Mouse (Mus musculus) kidney, embryonic 14.5 days (tissue): ENCODE results near the gene Atxn1. TPM values are rescaled to one million over a fixed set of nuclear protein-coding genes. Genes with fewer than 3 reads are reported as not detected.

Experiments used
- ATAC-seq: fragments of 200-750 bp; cut with Nextera tagmentation; 2 replicates; pipeline ENCODE4 v1.8.0; 2017; ENCODE audit warnings: moderate number of reproducible peaks, mild to moderate bottlenecking, moderate TSS enrichment, moderate library complexity; ENCODE audit not compliant: low FRiP score, low TSS enrichment
- H3K27ac ChIP-seq: fragments of 300-500 bp; sonication (generic); 2 replicates; pipeline ENCODE4 v1.5.1; 2014; ENCODE audit warnings: low read depth, mild to moderate bottlenecking, low read length, moderate library complexity, mixed read lengths
- H3K27me3 ChIP-seq: fragments of 300-500 bp; sonication (generic); 2 replicates; pipeline ENCODE4 v1.6.1; 2014; ENCODE audit warnings: mild to moderate bottlenecking, low read length; ENCODE audit not compliant: control insufficient read depth, insufficient read depth
- H3K36me3 ChIP-seq: fragments of 300-500 bp; sonication (generic); 2 replicates; pipeline ENCODE4 v1.6.1; 2014; ENCODE audit warnings: low read length, mixed read lengths; ENCODE audit not compliant: control insufficient read depth, insufficient read depth
- H3K4me1 ChIP-seq: fragments of 300-500 bp; sonication (generic); 2 replicates; pipeline ENCODE4 v1.6.1; 2014; ENCODE audit warnings: low read length, mixed read lengths; ENCODE audit not compliant: control insufficient read depth, insufficient read depth
- H3K4me2 ChIP-seq: fragments of 300-500 bp; sonication (generic); replicated peaks from 2 replicates; pipeline ENCODE4 v1.6.1; 2014; ENCODE audit warnings: low read depth, mild to moderate bottlenecking, low read length
- H3K4me3 ChIP-seq: fragments of 300-500 bp; sonication (generic); 2 replicates; pipeline ENCODE4 v1.5.1; 2014; ENCODE audit warnings: mild to moderate bottlenecking, low read length
- H3K9ac ChIP-seq: fragments of 300-500 bp; sonication (generic); 2 replicates; pipeline ENCODE4 v1.6.1; 2014; ENCODE audit warnings: low read depth, mild to moderate bottlenecking, low read length, moderate library complexity
- H3K9me3 ChIP-seq: fragments of 300-500 bp; sonication (generic); 2 replicates; pipeline ENCODE4 v1.6.1; 2016; ENCODE audit warnings: low read length; ENCODE audit not compliant: control insufficient read depth
- WGBS: fragments of 180-500 bp; shearing (Covaris S2); extraction: QIAGEN DNeasy Blood & Tissue Kit; methylation state at CpG from one replicate; pipeline ENCODE4 v1.1.7; 2014; 5-methylcytosine and 5-hydroxymethylcytosine counted together
- polyA plus RNA-seq: library from polyadenylated mRNA; unstranded; fragments of >200 nt; fragmentation: Nextera tagmentation; extraction: Ambion mirVana; gene quantifications from 2 replicates; pipeline ENCODE4 v1.2.1, GENCODE M21; 2014

Gene Atxn1
- polyA plus RNA-seq, 1 experiment from 2014 or later = 4.0 TPM

DNA sequence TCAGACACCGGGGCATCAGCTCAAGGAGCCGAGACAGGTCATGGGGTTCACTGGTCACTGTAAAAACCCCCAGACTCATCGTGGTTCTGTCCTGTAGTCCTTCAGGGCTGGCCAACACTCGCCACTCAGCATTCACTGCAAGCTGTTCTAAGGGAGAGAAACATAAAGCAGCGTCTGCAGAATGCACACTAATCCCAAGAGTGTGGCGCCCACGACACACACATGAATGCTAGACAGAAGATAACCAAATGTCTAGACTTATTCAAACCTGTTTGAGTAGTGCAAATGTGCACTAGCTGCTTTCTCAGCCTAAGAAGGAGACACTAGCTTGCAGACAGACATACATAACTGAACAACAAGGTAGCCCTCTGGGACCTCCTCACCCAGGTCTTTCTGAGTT is 321.9 kb downstream of the Atxn1 start:
- Histone ChIP-seq H3K9ac (no peak overlapping the region), H3K36me3 (no peaks in the 10 kb centered on the region), H3K9me3 (no peaks in the 10 kb centered on the region; the same call in 1 of the 2 replicates), H3K4me1 (no peaks in the 10 kb centered on the region), H3K4me3 (no peak overlapping the region), H3K27ac (no peak overlapping the region), H3K27me3 (no peaks in the 10 kb centered on the region), H3K4me2 (no peak overlapping the region)
- no peak for ATAC-seq
- WGBS = 75% methylated on average over 7 of the region's 7 CpGs

- H3K27ac ChIP-seq = no peak overlapping the region
- H3K4me1 ChIP-seq = no peaks in the 10 kb centered on the region
- no peaks in the 10 kb centered on the region for H3K36me3 ChIP-seq
- no peak overlapping the region for H3K9ac ChIP-seq
- H3K4me2 ChIP-seq = no peak overlapping the region
- H3K27me3 ChIP-seq = no peaks in the 10 kb centered on the region
- 55% methylated on average over 5 of the region's 5 CpGs for WGBS
- no peak for ATAC-seq
- no peak overlapping the region for H3K4me3 ChIP-seq
- H3K9me3 ChIP-seq = no peaks in the 10 kb centered on the region
Measured at GRCm38 (mm10) chr13:45640431-45640830, 324.4 kb downstream of the Atxn1 start.

DNA sequence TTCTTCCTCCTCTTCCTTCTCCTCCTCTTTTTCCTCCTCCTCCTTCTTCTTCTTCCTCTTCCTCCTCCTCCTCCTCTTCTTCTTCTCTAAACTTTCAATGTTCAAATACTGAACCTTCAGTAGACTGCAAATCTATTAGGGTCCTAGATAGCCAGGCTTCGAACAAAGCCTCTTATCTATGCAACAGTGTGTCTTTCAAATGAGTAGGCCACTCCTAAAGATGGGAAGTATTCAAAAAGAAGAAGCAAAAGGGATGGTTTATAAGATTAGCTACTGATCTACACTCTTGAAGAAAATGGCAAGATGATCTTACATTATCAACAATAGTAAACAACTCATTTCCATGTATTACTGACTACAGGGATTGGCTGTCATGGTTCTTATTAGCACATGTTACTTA is 326.5 kb downstream of the Atxn1 start:
- H3K36me3 ChIP-seq = no peaks in the 10 kb centered on the region
- H3K27me3 ChIP-seq = no peaks in the 10 kb centered on the region
- no peak overlapping the region for H3K4me2 ChIP-seq
- no peak for ATAC-seq
- H3K9ac ChIP-seq = no peak overlapping the region
- H3K4me3 ChIP-seq = no peak overlapping the region
- no peaks in the 10 kb centered on the region for H3K9me3 ChIP-seq
- H3K4me1 ChIP-seq = no peaks in the 10 kb centered on the region
- WGBS = 95% methylated on average over 1 of the region's 1 CpGs
- H3K27ac ChIP-seq = no peak overlapping the region

GRCm38 (mm10) chr13:45637324-45637723 is 327.5 kb downstream of the Atxn1 start:
- Histone ChIP-seq H3K9ac (no peak overlapping the region), H3K27ac (no peak overlapping the region), H3K9me3 (no peaks in the 10 kb centered on the region), H3K4me1 (no peaks in the 10 kb centered on the region), H3K4me2 (no peak overlapping the region), H3K4me3 (no peak overlapping the region), H3K27me3 (no peaks in the 10 kb centered on the region), H3K36me3 (no peaks in the 10 kb centered on the region)
- no peak for ATAC-seq
- WGBS = 52% methylated on average over 8 of the region's 8 CpGs

DNA sequence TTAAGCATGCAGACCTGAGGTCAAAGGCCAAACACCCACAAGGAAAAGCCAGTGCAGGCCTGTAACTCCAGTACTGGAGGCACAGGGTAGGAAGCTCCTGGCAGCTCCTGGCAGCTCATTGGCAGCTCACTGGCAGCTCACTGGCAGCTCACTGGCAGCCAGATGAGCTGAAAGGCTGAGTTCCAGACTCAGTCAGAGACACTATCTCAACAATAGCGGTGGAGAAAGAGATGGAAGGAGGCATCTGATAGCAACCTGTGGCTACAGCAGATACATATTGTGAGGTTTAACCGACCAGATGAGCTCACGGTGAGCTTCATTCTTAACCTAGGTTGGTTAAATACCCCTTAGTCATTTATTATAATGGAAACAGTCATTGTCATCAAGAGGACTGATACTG is 328.4 kb downstream of the Atxn1 start:
- no peak overlapping the region for H3K4me3 ChIP-seq
- 88% methylated on average over 3 of the region's 3 CpGs for WGBS
- ATAC-seq = no peak

GRCm38 (mm10) chr13:45633918-45634317 is 330.9 kb downstream of the Atxn1 start:
- Histone ChIP-seq H3K27ac (no peak overlapping the region), H3K27me3 (no peaks in the 10 kb centered on the region), H3K36me3 (no peaks in the 10 kb centered on the region), H3K4me2 (no peak overlapping the region), H3K4me1 (no peaks in the 10 kb centered on the region), H3K9ac (no peak overlapping the region), H3K4me3 (no peak overlapping the region), H3K9me3 (no peaks in the 10 kb centered on the region)
- ATAC-seq = no peak

More for the DNA sequence above, 328.4 kb downstream of the Atxn1 start:
- no peak overlapping the region for H3K4me2 ChIP-seq
- H3K27ac ChIP-seq = no peak overlapping the region
- H3K4me1 ChIP-seq = no peaks in the 10 kb centered on the region
- H3K9ac ChIP-seq = no peak overlapping the region
- H3K9me3 ChIP-seq = no peaks in the 10 kb centered on the region
- no peaks in the 10 kb centered on the region for H3K27me3 ChIP-seq
- no peaks in the 10 kb centered on the region for H3K36me3 ChIP-seq

GRCm38 (mm10) chr13:45632133-45632532 is 332.7 kb downstream of the Atxn1 start:
- no peaks in the 10 kb centered on the region for H3K27me3 ChIP-seq
- H3K9me3 ChIP-seq = no peaks in the 10 kb centered on the region
- no peak overlapping the region for H3K27ac ChIP-seq
- no peaks in the 10 kb centered on the region for H3K36me3 ChIP-seq
- H3K4me1 ChIP-seq = no peaks in the 10 kb centered on the region
- H3K9ac ChIP-seq = no peak overlapping the region
- 89% methylated on average over 3 of the region's 3 CpGs for WGBS
- ATAC-seq = no peak
- no peak overlapping the region for H3K4me3 ChIP-seq
- H3K4me2 ChIP-seq = no peak overlapping the region

DNA sequence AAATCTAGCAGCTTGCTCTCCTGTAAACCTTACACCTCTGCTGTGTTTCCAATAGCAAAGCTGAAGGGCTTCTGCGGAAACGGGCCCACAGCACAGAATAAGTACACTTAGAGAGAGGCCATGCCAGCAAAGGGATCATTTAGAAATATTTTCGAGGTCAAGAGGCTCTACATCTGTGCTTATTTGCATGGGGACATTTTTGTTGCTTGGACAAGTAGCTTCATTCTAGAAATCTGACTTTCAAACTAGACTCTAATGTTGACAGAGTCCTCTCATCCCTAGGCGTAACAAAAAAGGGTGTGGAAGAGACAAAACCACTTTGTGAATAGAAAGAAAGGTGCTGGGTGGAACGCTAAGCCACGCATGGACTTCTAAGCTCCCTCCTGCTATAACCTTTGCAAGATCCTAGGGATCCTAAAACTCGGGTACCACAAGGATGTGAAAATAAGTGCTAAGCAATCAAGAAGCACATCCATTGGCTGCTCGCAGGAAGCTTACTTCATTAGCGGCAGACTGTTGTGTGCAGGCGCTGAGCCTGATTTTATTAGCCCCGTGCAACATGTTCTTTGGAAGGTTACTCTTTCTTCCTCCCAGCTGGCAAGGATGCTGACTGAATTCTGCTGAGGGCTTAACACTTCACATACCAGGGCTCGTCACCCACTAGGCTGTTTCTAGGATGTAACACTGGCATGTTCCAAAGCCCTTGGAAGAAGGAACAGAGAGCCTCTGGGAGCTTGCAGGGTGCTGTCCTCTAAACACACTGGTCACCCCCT is 334.1 kb downstream of the Atxn1 start:
- H3K4me1 ChIP-seq = no peaks in the 10 kb centered on the region
- H3K36me3 ChIP-seq = no peaks in the 10 kb centered on the region
- H3K9ac ChIP-seq = no peak overlapping the region
- no peaks in the 10 kb centered on the region for H3K9me3 ChIP-seq
- H3K4me3 ChIP-seq = no peak overlapping the region
- H3K27ac ChIP-seq = no peak overlapping the region
- no peak overlapping the region for H3K4me2 ChIP-seq
- WGBS = 77% methylated on average over 12 of the region's 12 CpGs
- no peaks in the 10 kb centered on the region for H3K27me3 ChIP-seq
- ATAC-seq = no peak

DNA sequence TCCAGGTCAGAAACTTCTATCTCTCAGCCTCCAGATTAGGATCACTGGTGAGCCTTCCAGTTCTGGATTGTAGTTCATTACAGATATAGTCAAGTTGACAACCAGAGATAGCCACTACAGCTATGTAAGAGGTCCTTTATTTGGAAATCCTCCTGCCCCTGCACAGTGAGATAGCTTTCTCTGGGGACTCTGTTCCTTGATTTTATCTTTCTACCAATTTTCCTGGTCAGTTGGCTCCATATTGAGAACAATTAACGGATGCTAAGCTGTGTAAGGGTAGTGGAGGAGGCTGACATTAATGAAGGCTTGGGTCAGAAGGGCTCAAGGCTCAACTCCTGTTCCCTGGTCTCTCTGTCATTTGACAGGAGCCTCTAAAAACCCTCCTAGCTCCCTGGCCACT is 335.1 kb downstream of the Atxn1 start:
- no peak overlapping the region for H3K4me2 ChIP-seq
- H3K27me3 ChIP-seq = no peaks in the 10 kb centered on the region
- WGBS = 48% methylated on average over 1 of the region's 1 CpGs
- H3K4me1 ChIP-seq = no peaks in the 10 kb centered on the region
- no peak overlapping the region for H3K4me3 ChIP-seq
- H3K9me3 ChIP-seq = no peaks in the 10 kb centered on the region
- no peak for ATAC-seq
- no peak overlapping the region for H3K27ac ChIP-seq
- H3K9ac ChIP-seq = no peak overlapping the region
- no peaks in the 10 kb centered on the region for H3K36me3 ChIP-seq
